ENCODE assay signal across 18 mouse cellular contexts in genomic region chr2:60375126-60375525, GRCm38 (mm10).
"Had no signal": no experiment of that assay in that cellular context is flagged by ENCODE, and none has a peak within 500 bp of the region (broad histone marks: within the 10 kb centered on the region; RNA-seq: fewer than 3 reads in every experiment).

No protein-coding gene starts in this region.

- H3K4me3 ChIP-seq: intestine, embryonic 15.5 days; left cerebral cortex, adult 2 months; limb, embryonic 12.5 days; liver, embryonic 13.5 days; lung, embryonic 15.5 days; midbrain, embryonic 10.5 days; myocyte; neural tube, embryonic 12.5 days had no signal

- H3K9ac ChIP-seq: intestine, embryonic 15.5 days; limb, embryonic 12.5 days; liver, embryonic 13.5 days; liver, postnatal 0 days; lung, embryonic 15.5 days; neural tube, embryonic 12.5 days had no signal

- H3K4me2 ChIP-seq: intestine, embryonic 15.5 days; limb, embryonic 12.5 days; liver, embryonic 13.5 days; lung, embryonic 15.5 days; neural tube, embryonic 12.5 days had no signal

- H3K4me1 ChIP-seq: intestine, embryonic 15.5 days; limb, embryonic 12.5 days; liver, embryonic 13.5 days; lung, embryonic 15.5 days; midbrain, embryonic 10.5 days; neural tube, embryonic 12.5 days had no signal

- H3K9me3 ChIP-seq: intestine, embryonic 15.5 days; limb, embryonic 12.5 days; liver, embryonic 13.5 days; lung, embryonic 15.5 days; midbrain, embryonic 10.5 days; neural tube, embryonic 12.5 days had no signal

- H3K36me3 ChIP-seq: intestine, embryonic 15.5 days; liver, embryonic 13.5 days; lung, embryonic 15.5 days; neural tube, embryonic 12.5 days had no signal

- H3K27ac ChIP-seq: intestine, embryonic 15.5 days; left cerebral cortex, adult 2 months; limb, embryonic 12.5 days; liver, embryonic 13.5 days; lung, embryonic 15.5 days; midbrain, embryonic 10.5 days; neural tube, embryonic 12.5 days; stomach, postnatal 0 days had no signal

- H3K27me3 ChIP-seq: intestine, embryonic 15.5 days; limb, embryonic 12.5 days; liver, embryonic 13.5 days; lung, embryonic 15.5 days; neural tube, embryonic 12.5 days had no signal

- DNase-seq: kidney, adult 8-10 months; kidney, postnatal 25 days; liver; liver, embryonic 13.5 days; liver, postnatal 0 days; lung, postnatal 4 days; midbrain, embryonic 14.5 days; right cerebral cortex, postnatal 14 days; thymus, adult 2 months; thymus, postnatal 36 days had no signal

- ATAC-seq: liver, postnatal 0 days had no signal
